Mouse (Mus musculus): ENCODE measurements around the gene Sergef.

- TF ChIP-seq POLR2A (IDR thresholded peaks at IDR 0.05; ENCODE audit: insufficient read depth, low read depth, low read length) = no peak
- TF ChIP-seq CTCF (IDR thresholded peaks at IDR 0.05) = no peak
- TF ChIP-seq EP300 (IDR thresholded peaks at IDR 0.05; ENCODE audit: insufficient read depth, low read depth, low read length) = no peak
These were observed 104.7 kb downstream of the Sergef start for GRCm38 (mm10) chr7:46534767-46535428.
